Mouse (Mus musculus): ENCODE data around the gene Mavs.
"Not testable (repeated sequence)": the region's sequence is repeated elsewhere in the genome, so short reads cannot be mapped to it uniquely, and the experiment has no call there.

Mavs gene

GRCm38 (mm10) chr2:131211026-131211615 lies 22.7 kb upstream of the Mavs start:
- no peak for DNase-seq (ENCODE audit: low spot score)

DNA sequence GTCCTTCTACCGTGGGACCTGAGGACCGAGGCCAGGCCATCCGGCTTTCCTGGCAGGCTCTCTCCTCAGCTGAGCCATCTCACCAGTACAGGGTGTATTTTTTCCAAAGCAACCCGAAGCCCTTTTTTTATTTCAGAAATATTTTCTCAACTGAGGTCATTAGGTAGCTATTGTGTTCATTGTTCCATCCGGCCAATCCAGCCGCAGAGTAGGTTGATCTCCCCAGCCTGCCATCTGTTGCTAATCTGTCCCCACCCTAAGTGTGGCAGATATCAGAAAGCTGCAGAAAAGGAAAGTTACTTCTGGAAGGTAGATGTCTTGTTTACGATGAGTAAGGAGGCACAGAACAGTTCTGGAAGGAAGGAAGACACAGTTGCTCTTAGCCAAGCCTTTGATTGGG lies 20.1 kb upstream of the Mavs start:
- DNase-seq (ENCODE audit: low spot score), result no peak

DNA sequence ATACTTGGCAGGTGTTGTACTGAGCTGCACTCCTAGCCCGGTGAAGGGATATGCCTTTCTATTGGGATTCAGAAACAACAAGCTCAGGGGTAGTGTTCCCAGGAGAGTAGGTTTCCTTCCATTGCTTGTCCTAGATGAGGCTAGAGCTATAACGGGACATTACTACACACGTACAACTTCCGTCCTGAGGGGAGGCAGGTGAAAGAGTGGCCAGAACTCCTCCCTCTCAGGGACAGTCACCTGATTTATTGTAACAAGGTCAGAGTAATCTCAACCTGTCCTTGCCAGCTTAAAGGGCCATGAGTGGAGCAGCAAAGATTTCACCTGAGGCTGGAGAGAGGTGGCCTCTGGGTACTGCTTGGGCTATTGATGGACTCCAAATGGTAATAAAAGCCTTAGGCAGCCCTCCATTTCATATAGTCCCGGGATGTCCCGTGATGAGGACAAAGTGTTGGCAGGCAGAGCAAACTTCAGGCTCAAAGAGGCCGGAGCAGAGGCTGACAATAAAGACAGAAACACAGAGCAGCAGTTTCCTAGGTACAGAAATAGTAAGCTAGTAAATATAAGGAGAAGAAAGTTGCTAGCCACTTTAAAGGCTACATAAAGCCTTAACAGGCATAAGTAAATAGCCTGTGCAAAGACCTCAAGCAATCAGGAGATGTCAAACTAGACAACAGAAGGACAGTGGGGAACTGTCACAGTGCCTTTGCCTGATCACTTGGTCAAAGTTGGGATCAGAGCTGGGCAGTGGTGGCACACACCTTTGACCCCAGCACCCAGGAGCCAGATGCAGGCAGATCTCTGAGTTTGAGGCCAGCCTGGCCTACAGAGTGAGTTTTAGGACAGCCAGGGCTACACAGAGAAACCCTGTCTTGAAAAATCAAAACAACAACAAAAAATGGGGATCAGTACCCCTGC lies 17.7 kb upstream of the Mavs start:
- no peak for DNase-seq (ENCODE audit: low spot score)

- no peak for DNase-seq (ENCODE audit: low spot score)
Observed at GRCm38 (mm10) chr2:131220030-131220429, 13.8 kb upstream of the Mavs start.

- DNase-seq (ENCODE audit: low spot score), result no peak
Observed at GRCm38 (mm10) chr2:131221853-131222515, 11.9 kb upstream of the Mavs start.

GRCm38 (mm10) chr2:131222562-131222961 lies 11.3 kb upstream of the Mavs start:
- DNase-seq (ENCODE audit: low spot score), result no peak

DNA sequence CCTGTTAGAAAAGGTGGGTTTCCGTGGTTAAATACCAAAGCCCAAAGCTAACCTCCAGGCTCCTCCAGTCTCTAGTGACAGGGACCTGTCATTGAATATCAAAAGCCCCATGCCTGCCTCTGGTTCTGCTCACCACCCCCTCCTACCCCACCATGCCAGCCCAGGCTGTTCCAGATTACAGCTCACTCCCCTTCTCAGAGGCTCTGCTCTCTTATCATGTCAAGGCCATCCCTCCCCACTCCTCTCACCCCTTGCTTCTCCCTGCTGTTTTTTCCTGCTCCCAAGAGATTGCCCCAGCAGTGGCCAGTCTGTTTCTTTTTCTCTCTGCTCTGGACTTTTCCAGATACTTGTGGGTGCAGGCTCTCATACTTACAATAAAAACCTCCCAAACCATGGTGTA lies 10.3 kb upstream of the Mavs start:
- DNase-seq (ENCODE audit: low spot score), result no peak

DNA sequence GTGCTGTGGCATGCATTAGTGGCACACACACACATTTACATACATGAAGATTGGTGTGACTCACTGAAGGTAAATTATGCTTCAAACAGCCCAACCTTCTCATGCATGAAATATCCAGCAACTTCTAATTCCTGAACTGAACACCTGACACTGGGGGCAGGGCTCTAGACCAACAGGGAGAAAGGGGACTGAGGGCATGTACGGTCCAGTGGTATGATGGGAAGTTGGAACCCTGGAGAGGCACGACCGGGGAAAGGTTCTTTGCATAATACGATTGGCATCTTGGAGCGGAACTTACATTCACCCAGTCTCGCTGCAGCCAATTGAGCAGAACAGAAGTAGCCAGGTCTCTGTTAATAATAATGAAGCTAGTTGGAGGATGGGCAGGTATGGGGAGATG lies 8.7 kb upstream of the Mavs start:
- DNase-seq (ENCODE audit: low spot score), result no peak

DNA sequence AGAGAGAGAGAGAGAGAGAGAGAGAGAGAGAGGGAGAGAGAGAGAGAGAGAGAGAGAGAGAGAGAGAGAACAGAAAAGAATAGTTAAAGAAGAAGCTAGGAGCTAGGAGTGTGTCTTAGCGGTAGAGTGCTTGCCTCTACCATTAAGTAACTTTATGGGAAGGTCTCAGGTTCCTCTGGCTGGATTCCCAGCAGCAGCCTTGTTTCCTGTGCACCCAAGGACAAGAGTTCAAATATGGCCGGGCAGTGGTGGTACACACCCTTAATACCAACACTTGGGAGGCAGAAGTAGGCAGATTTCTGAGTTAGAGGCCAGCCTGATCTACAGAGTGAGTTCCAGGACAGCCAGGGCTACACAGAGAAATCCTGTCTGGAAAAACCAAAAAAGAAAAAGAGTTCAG lies 7.2 kb upstream of the Mavs start:
- not testable (repeated sequence) for DNase-seq (ENCODE audit: low spot score)

DNA sequence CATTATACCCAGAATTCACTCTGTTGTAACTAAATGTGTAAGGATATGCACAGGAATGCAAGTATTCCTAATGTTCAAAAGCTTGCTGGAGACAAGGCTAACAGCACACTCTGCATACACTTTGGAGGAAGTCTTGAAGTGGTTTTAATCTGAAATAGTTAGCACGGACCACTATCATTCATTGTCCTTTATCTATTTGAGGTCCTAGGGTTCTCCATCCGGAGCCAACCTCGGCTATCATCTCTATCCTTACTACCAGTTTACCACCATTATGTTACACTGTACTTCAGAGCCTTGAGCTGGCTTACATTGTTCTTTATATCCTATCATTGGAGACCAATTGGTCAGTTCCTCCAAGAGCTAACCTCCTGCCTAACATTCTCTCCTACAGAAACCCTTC lies 6.6 kb upstream of the Mavs start:
- DNase-seq (ENCODE audit: low spot score), result no peak

DNA sequence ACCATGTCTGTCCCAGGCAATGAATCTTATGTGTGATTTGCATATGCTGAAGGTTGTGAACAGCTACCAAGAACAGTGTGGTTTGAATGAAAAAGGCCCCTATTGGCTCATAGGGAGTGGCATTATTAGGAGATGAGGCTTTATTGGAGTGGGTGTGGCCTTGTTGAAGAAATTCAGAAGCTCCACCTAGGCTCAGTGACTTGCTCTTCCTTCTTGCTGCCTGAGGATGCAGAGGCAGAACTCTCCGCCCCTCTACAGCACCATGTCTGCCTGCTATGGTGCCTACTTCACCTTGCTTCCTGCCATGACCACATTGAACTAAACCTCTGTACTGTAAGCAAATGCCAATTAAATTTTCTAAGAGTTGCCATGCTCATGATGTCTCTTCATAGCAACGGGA lies 1.3 kb upstream of the Mavs start:
- DNase-seq (ENCODE audit: low spot score), result no peak

DNA sequence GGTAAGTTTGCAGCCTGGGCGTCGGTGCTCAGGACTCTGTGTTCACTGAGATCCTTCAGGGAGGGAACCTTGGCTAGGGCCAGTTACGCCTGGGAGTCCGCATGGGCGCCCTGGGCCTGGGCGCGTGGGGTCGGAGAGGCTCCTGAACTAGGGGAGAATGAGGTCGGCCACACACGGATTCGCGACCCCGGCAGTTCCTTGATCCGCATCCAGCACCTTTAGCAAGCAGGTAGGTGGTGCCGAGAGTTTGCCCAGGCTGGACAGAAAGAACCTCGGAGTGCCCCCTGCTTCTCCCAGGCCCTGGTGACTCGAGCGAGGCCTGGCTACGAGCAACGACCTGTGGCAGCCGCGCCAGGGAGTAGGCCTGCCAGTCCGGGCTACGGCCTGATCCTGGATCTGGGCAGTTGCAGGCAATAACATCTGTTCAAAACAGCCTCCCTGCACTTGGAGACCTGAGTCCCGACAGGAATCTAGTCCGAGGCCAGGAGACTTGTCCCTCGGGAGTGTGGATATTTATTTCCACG lies 326 bp downstream of the Mavs start:
- DNase-seq (ENCODE audit: low spot score), result no peak

- no peak for DNase-seq (ENCODE audit: low spot score)
Observed at GRCm38 (mm10) chr2:131234970-131235635, 1.2 kb downstream of the Mavs start.

DNA sequence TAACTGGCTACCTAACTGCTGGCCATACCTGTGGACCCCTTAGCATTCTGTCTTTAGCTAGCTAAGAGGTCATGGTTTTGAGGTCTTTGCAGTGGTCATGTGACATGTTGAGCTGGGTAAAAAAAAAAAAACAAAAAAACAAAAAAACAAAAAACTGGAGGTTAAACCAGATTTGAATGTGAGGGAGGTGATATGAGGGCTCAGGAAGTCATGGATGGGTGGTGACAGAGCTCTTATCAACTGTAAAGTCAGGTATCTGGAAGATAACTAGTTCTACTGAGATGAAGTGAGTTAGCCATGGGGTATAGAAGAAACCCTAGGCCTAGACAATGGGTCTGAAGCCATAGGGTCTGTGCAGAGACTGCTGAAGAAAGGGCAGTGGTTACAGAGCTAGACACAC lies 8.3 kb downstream of the Mavs start:
- no peak for DNase-seq (ENCODE audit: low spot score)

DNA sequence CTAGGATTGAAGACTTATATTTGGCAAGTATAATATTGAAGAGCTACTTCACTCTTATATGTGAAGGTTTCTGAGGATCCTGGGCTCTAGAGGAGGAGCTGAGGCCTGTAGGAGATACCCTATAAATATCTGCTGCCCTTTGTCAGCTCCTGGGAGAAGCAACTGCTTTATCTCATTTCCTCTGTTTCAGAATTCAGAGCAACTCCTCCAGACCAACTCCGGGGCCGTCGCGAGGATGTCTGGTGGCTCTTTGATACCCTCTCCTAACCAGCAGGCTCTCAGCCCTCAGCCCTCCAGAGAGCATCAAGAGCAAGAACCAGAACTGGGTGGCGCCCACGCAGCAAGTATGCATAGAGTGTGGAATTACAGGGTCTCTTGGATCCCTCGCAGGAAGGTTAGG lies 9.1 kb downstream of the Mavs start:
- no peak for DNase-seq (ENCODE audit: low spot score)

DNA sequence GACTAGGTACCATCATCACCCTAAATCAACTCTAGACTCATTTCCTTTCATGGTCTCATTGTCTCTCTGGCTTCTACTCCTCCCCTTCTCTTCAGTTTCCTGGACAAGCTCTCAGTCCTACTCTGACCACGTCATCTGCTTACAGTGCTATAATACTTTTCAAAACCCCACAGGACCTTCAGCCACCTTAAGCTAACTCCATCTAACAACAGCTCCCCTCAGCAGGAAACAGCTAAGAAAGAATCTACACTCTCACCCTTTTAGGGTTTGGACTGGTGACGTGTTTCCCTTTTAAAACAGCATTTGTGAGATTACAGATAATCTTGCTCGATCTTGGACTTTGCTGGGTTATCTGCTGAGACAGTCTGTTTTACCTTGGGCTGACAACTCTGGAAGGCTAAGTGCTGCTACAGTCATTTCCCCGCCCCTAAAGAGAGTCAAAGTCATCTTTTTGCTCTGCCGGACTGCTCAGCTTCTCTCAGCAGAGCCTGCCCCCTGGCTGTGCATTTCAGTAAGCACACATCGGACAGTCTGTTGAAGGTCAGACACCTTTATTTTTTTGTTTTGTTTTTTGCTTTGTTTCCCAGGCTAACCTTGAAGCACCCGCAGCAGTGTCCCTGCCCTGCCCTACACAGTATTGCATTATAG lies 19.9 kb downstream of the Mavs start:
- peak; percentile 49 for DNase-seq (ENCODE audit: low spot score)

GRCm38 (mm10) chr2:131254329-131254713 lies 20.5 kb downstream of the Mavs start:
- no peak for DNase-seq (ENCODE audit: low spot score)

DNA sequence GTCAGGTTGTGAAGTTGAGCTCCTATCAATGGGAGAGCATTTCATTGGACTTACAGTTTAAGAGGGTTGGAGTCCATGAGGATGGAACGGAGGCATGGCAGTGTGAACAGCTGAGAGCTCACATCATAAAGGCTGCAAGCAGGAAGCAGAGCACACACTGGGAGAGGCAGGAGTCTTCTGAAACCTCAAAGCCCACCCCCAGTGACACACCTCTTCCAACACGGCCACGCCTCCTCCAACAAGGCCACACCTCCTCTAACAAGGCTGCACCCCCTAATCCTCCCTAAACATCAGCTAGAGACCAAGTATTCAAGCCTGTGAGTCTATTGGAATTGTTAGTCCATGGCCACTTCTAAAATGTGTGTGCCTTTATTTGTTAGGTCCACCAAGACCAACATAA lies 21.9 kb downstream of the Mavs start:
- DNase-seq (ENCODE audit: low spot score), result no peak

DNA sequence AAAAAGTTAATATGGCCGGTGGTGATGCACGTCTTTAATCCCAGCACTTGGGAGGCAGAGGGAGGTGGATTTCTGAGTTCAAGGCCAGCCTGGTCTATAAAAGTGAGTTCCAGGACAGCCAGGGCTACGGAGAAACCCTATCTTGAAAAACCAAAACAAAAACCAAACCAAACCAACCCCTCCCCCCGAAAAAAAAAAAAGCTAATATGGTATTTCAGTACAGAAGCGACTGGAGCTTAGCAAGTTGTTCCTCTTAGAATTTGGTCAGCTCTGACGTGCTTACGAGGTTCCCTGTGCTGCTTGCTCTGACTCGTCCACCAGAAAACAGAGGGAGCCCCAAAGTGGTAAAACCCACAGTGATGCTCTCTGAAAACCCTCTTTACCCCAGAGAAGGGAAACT lies 24.8 kb downstream of the Mavs start:
- no peak for DNase-seq (ENCODE audit: low spot score)

DNA sequence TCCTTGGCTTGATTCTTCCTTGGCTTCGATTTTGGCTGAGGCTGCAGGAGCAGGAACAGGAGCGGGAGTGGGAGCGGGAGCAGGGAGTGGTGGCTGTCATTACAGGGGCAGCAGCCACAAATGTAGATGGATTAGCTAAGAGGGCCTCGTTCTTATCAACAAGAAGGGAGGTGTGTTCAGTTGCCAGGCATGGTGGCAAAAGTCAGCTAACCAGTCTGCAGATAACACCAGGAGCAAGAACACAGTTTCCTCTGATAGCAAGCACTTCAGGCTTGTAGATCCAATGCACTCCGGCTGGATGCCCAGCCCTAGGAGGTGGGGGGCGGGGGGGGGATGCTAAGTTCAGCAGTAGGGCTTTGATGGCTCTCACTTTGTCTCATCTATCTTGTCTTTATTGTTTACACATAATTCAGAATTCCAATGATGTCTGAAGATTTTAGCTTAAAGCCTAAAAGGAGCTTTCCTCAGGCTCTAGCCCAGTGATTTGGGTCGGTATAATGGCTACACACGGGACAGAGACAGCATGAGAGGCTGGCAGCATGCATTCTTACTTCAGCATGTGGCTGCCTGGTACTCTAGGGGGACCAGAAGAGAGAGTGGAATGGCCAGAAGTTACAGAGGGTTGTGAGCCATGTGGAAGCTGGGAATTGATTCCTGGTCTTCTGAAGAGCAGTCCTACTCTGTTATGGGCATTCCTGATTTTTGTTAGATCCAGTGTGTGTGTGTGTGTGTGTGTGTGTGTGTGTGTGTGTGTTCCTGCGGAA lies 26.9 kb downstream of the Mavs start:
- no peak for DNase-seq (ENCODE audit: low spot score)

All from ovary, postnatal 14 days (tissue).